Mouse (Mus musculus): ENCODE measurements around the gene Usp43. TPM values are rescaled to one million over a fixed set of nuclear protein-coding genes. Genes with fewer than 3 reads are reported as not detected.

Usp43 gene
- total and polyA plus RNA-seq, 2 experiments from 2014 or later, result 0.66 to 3.9 TPM

GRCm38 (mm10) chr11:67808051-67808450 is 113.9 kb downstream of the Usp43 start:
- DNase-seq (ENCODE audit: low spot score), result no peak
- Histone ChIP-seq H3K9me3 (replicated peaks; ENCODE audit: control insufficient read depth, low read length) (no peaks in the 10 kb centered on the region), H3K4me3 (ENCODE audit: low read depth, low read length) (no peak overlapping the region), H3K4me2 (ENCODE audit: low read depth, low read length) (no peak overlapping the region), H3K36me3 (replicated peaks; ENCODE audit: control insufficient read depth, insufficient read depth, low read length) (peaks cover 26% of the 10 kb centered on the region), H3K4me1 (ENCODE audit: control insufficient read depth, insufficient read depth) (peaks cover 6% of the 10 kb centered on the region; the same call in 1 of the 2 replicates), H3K27ac (ENCODE audit: low read depth) (no peak overlapping the region), H3K27me3 (ENCODE audit: control insufficient read depth, insufficient read depth, low read length) (no peaks in the 10 kb centered on the region), H3K9ac (replicated peaks; ENCODE audit: low read depth, low read length) (no peak overlapping the region)
- WGBS, result 54% methylated on average over 5 of the region's 5 CpGs
- no peak for ATAC-seq (ENCODE audit: insufficient read depth, low read depth)
- TF ChIP-seq CTCF (IDR thresholded peaks at IDR 0.05; ENCODE audit: low read depth) (peak; percentile 64), EP300 (IDR thresholded peaks at IDR 0.05; ENCODE audit: low read depth) (no peak)

GRCm38 (mm10) chr11:67806832-67807597 is 114.9 kb downstream of the Usp43 start:
- 74% methylated on average over 11 of the region's 11 CpGs for WGBS
- Histone ChIP-seq H3K4me2 (ENCODE audit: low read depth, low read length) (no peak overlapping the region), H3K27ac (ENCODE audit: low read depth) (no peak overlapping the region), H3K36me3 (replicated peaks; ENCODE audit: control insufficient read depth, insufficient read depth, low read length) (peaks cover 16% of the 10 kb centered on the region), H3K9ac (replicated peaks; ENCODE audit: low read depth, low read length) (no peak overlapping the region), H3K4me1 (ENCODE audit: control insufficient read depth, insufficient read depth) (peaks cover 6% of the 10 kb centered on the region; the same call in 1 of the 2 replicates), H3K27me3 (ENCODE audit: control insufficient read depth, insufficient read depth, low read length) (no peaks in the 10 kb centered on the region), H3K9me3 (replicated peaks; ENCODE audit: control insufficient read depth, low read length) (no peaks in the 10 kb centered on the region), H3K4me3 (ENCODE audit: low read depth, low read length) (no peak overlapping the region)
- ATAC-seq (ENCODE audit: insufficient read depth, low read depth) (no peak), DNase-seq (ENCODE audit: low spot score) (no peak)
- TF ChIP-seq EP300 (IDR thresholded peaks at IDR 0.05; ENCODE audit: low read depth) (no peak), CTCF (IDR thresholded peaks at IDR 0.05; ENCODE audit: low read depth) (no peak)

GRCm38 (mm10) chr11:67805538-67805937 is 116.4 kb downstream of the Usp43 start:
- Histone ChIP-seq H3K9ac (replicated peaks; ENCODE audit: low read depth, low read length) (no peak overlapping the region), H3K9me3 (replicated peaks; ENCODE audit: control insufficient read depth, low read length) (no peaks in the 10 kb centered on the region), H3K4me2 (ENCODE audit: low read depth, low read length) (no peak overlapping the region), H3K36me3 (replicated peaks; ENCODE audit: control insufficient read depth, insufficient read depth, low read length) (0 out of 2 replicates have a peak, but pooled peaks cover 2% of the 10 kb centered on the region), H3K27ac (ENCODE audit: low read depth) (no peak overlapping the region), H3K4me3 (ENCODE audit: low read depth, low read length) (no peak overlapping the region), H3K4me1 (ENCODE audit: control insufficient read depth, insufficient read depth) (peaks cover 14% of the 10 kb centered on the region), H3K27me3 (ENCODE audit: control insufficient read depth, insufficient read depth, low read length) (no peaks in the 10 kb centered on the region)
- DNase-seq (ENCODE audit: low spot score) (no peak), ATAC-seq (ENCODE audit: insufficient read depth, low read depth) (no peak)
- WGBS, result 97% methylated on average over 1 of the region's 1 CpGs
- TF ChIP-seq EP300 (IDR thresholded peaks at IDR 0.05; ENCODE audit: low read depth) (no peak), CTCF (IDR thresholded peaks at IDR 0.05; ENCODE audit: low read depth) (peak; percentile 31)

Other genes starting within 250 kb of the Usp43 start
- not detected in 2 replicates for gene Rcvrn, start 226.8 kb downstream of the Usp43 start, total RNA-seq (2014; rRNA removed; ENCODE audit: low replicate concordance)
- not detected in 2 replicates for gene Rcvrn, start 226.8 kb downstream of the Usp43 start, polyA plus RNA-seq (2015; fragmentation: Nextera tagmentation; extraction: Ambion mirVana)
- not detected in 2 replicates for gene Glp2r, start 151.0 kb downstream of the Usp43 start, total RNA-seq (2014; rRNA removed; ENCODE audit: low replicate concordance)
- not detected in 2 replicates for gene Glp2r, start 151.0 kb downstream of the Usp43 start, polyA plus RNA-seq (2015; fragmentation: Nextera tagmentation; extraction: Ambion mirVana)
- not detected in 2 replicates for gene Gsg1l2, start 147.5 kb downstream of the Usp43 start, total RNA-seq (2014; rRNA removed; ENCODE audit: low replicate concordance)
- not detected in 2 replicates for gene Gsg1l2, start 147.5 kb downstream of the Usp43 start, polyA plus RNA-seq (2015; fragmentation: Nextera tagmentation; extraction: Ambion mirVana)
- gene Dhrs7c, start 124.0 kb downstream of the Usp43 start, total RNA-seq (2014; rRNA removed; ENCODE audit: low replicate concordance), result 148 TPM in 2 replicates
- 92.5 and 94.9 TPM in 2 replicates for gene Dhrs7c, start 124.0 kb downstream of the Usp43 start, polyA plus RNA-seq (2015; fragmentation: Nextera tagmentation; extraction: Ambion mirVana)
- not detected in 2 replicates for gene Cfap52, start 43.5 kb upstream of the Usp43 start, total RNA-seq (2014; rRNA removed; ENCODE audit: low replicate concordance)
- 0.12 and 0.44 TPM in 2 replicates for gene Cfap52, start 43.5 kb upstream of the Usp43 start, polyA plus RNA-seq (2015; fragmentation: Nextera tagmentation; extraction: Ambion mirVana)
- gene Stx8, start 44.0 kb upstream of the Usp43 start, total RNA-seq (2014; rRNA removed; ENCODE audit: low replicate concordance), result 4.8 and 15.9 TPM in 2 replicates
- 66.5 and 69.0 TPM in 2 replicates for gene Stx8, start 44.0 kb upstream of the Usp43 start, polyA plus RNA-seq (2015; fragmentation: Nextera tagmentation; extraction: Ambion mirVana)

Data from heart, postnatal 0 days (tissue).